Mouse (Mus musculus) thymus, postnatal 14 days (tissue): Measurements from ENCODE around the gene Rasa2.
"Not testable (repeated sequence)": the region's sequence is repeated elsewhere in the genome, so short reads cannot be mapped to it uniquely, and the experiment has no call there.

Experiments used
- DNase-seq: peaks from one replicate; pipeline ENCODE4 v3.0.0; 2021

Gene Rasa2

GRCm38 (mm10) chr9:96577674-96578073 is 53.7 kb downstream of the Rasa2 start:
- DNase-seq = no peak

GRCm38 (mm10) chr9:96573252-96573651 is 58.2 kb downstream of the Rasa2 start:
- DNase-seq = no peak

- DNase-seq = no peak
Measured at GRCm38 (mm10) chr9:96572754-96573153, 58.7 kb downstream of the Rasa2 start.

GRCm38 (mm10) chr9:96566470-96566996 is 64.9 kb downstream of the Rasa2 start:
- DNase-seq = no peak

GRCm38 (mm10) chr9:96563501-96563900 is 67.9 kb downstream of the Rasa2 start:
- no peak for DNase-seq

- DNase-seq = no peak
Measured at GRCm38 (mm10) chr9:96559148-96559547, 72.3 kb downstream of the Rasa2 start.

- DNase-seq = no peak
Measured at GRCm38 (mm10) chr9:96558594-96558993, 72.8 kb downstream of the Rasa2 start.

- DNase-seq = no peak
Measured at GRCm38 (mm10) chr9:96554095-96554494, 77.3 kb downstream of the Rasa2 start.

- DNase-seq = no peak
Measured at GRCm38 (mm10) chr9:96545410-96545809, 86.0 kb downstream of the Rasa2 start.

GRCm38 (mm10) chr9:96543643-96544640 is 87.5 kb downstream of the Rasa2 start:
- peak; percentile 55 for DNase-seq

- DNase-seq = no peak
Measured at GRCm38 (mm10) chr9:96538916-96539315, 92.5 kb downstream of the Rasa2 start.

- no peak for DNase-seq
Measured at GRCm38 (mm10) chr9:96537615-96537919, 93.8 kb downstream of the Rasa2 start.

- peak; percentile 17 for DNase-seq
Measured at GRCm38 (mm10) chr9:96536895-96537614, 94.4 kb downstream of the Rasa2 start.

- DNase-seq = not testable (repeated sequence)
Measured at GRCm38 (mm10) chr9:96536093-96536492, 95.3 kb downstream of the Rasa2 start.

GRCm38 (mm10) chr9:96535431-96535830 is 96.0 kb downstream of the Rasa2 start:
- DNase-seq = no peak

- DNase-seq = no peak
Measured at GRCm38 (mm10) chr9:96534256-96534655, 97.2 kb downstream of the Rasa2 start.

- no peak for DNase-seq
Measured at GRCm38 (mm10) chr9:96533476-96533875, 97.9 kb downstream of the Rasa2 start.

GRCm38 (mm10) chr9:96532531-96532930 is 98.9 kb downstream of the Rasa2 start:
- no peak for DNase-seq

- no peak for DNase-seq
Measured at GRCm38 (mm10) chr9:96530674-96531081, 100.7 kb downstream of the Rasa2 start.

- DNase-seq = no peak
Measured at GRCm38 (mm10) chr9:96529961-96530673, 101.3 kb downstream of the Rasa2 start.

- no peak for DNase-seq
Measured at GRCm38 (mm10) chr9:96526011-96526410, 105.4 kb downstream of the Rasa2 start.

GRCm38 (mm10) chr9:96524972-96525506 is 106.4 kb downstream of the Rasa2 start, which contains the start of gene Gm28729:
Gm28729 (minus strand) TSS chr9:96525264.
- DNase-seq = no peak

GRCm38 (mm10) chr9:96523148-96523547 is 108.3 kb downstream of the Rasa2 start:
- no peak for DNase-seq
